Mouse (Mus musculus): Measurements from ENCODE around the gene 2810408A11Rik. TPM values are rescaled to one million over a fixed set of nuclear protein-coding genes. Genes with fewer than 3 reads are reported as not detected.
"Not testable (repeated sequence)": the region's sequence is repeated elsewhere in the genome, so short reads cannot be mapped to it uniquely, and the experiment has no call there.

2810408A11Rik gene
- polyA plus RNA-seq, 1 experiment from 2014 or later, result 16.1 TPM

GRCm38 (mm10) chr11:69872451-69872850 lies 28.3 kb downstream of the 2810408A11Rik start:
- Histone ChIP-seq H3K27ac (no peak overlapping the region), H3K4me2 (replicated peaks) (no peak overlapping the region), H3K4me1 (replicated peaks) (peaks cover 6% of the 10 kb centered on the region; the same call in 1 of the 2 replicates), H3K4me3 (replicated peaks) (no peak overlapping the region), H3K36me3 (no peaks in the 10 kb centered on the region), H3K9ac (replicated peaks) (no peak overlapping the region), H3K27me3 (no peaks in the 10 kb centered on the region), H3K9me3 (no peaks in the 10 kb centered on the region)
- WGBS, result 85% methylated on average over 4 of the region's 4 CpGs
- ATAC-seq, result no peak

GRCm38 (mm10) chr11:69871822-69872221 lies 29.0 kb downstream of the 2810408A11Rik start:
- H3K4me3 ChIP-seq (replicated peaks), result no peak overlapping the region
- H3K27ac ChIP-seq, result no peak overlapping the region
- H3K9me3 ChIP-seq, result no peaks in the 10 kb centered on the region
- no peaks in the 10 kb centered on the region for H3K36me3 ChIP-seq
- 88% methylated on average over 7 of the region's 7 CpGs for WGBS
- H3K4me1 ChIP-seq (replicated peaks), result no peaks in the 10 kb centered on the region; the same call in 1 of the 2 replicates
- H3K4me2 ChIP-seq (replicated peaks), result no peak overlapping the region
- no peaks in the 10 kb centered on the region for H3K27me3 ChIP-seq
- H3K9ac ChIP-seq (replicated peaks), result no peak overlapping the region
- no peak for ATAC-seq

GRCm38 (mm10) chr11:69870289-69871069 lies 30.3 kb downstream of the 2810408A11Rik start:
- Histone ChIP-seq H3K27me3 (no peaks in the 10 kb centered on the region), H3K4me2 (replicated peaks) (no peak overlapping the region), H3K4me3 (replicated peaks) (no peak overlapping the region), H3K9me3 (no peaks in the 10 kb centered on the region), H3K27ac (no peak overlapping the region), H3K4me1 (replicated peaks) (no peaks in the 10 kb centered on the region), H3K36me3 (no peaks in the 10 kb centered on the region), H3K9ac (replicated peaks) (no peak overlapping the region)
- no peak for ATAC-seq
- WGBS, result 93% methylated on average over 2 of the region's 2 CpGs

GRCm38 (mm10) chr11:69867335-69867734 lies 33.5 kb downstream of the 2810408A11Rik start:
- Histone ChIP-seq H3K4me2 (replicated peaks) (no peak overlapping the region), H3K27me3 (no peaks in the 10 kb centered on the region), H3K27ac (no peak overlapping the region), H3K9ac (replicated peaks) (no peak overlapping the region), H3K9me3 (no peaks in the 10 kb centered on the region), H3K36me3 (no peaks in the 10 kb centered on the region), H3K4me1 (replicated peaks) (no peaks in the 10 kb centered on the region), H3K4me3 (replicated peaks) (no peak overlapping the region)
- WGBS, result 68% methylated on average over 9 of the region's 9 CpGs
- ATAC-seq, result no peak

GRCm38 (mm10) chr11:69865561-69865960 lies 35.2 kb downstream of the 2810408A11Rik start:
- ATAC-seq, result no peak
- Histone ChIP-seq H3K9ac (replicated peaks) (no peak overlapping the region), H3K27me3 (no peaks in the 10 kb centered on the region)

GRCm38 (mm10) chr11:69864138-69864860 lies 36.5 kb downstream of the 2810408A11Rik start:
- Histone ChIP-seq H3K9me3 (no peaks in the 10 kb centered on the region), H3K4me2 (replicated peaks) (no peak overlapping the region), H3K4me1 (replicated peaks) (no peaks in the 10 kb centered on the region), H3K27me3 (peaks cover 4% of the 10 kb centered on the region), H3K27ac (no peak overlapping the region), H3K36me3 (no peaks in the 10 kb centered on the region), H3K4me3 (replicated peaks) (no peak overlapping the region), H3K9ac (replicated peaks) (no peak overlapping the region)
- no peak for ATAC-seq
- 68% methylated on average over 8 of the region's 8 CpGs for WGBS

More at GRCm38 (mm10) chr11:69865561-69865960, 35.2 kb downstream of the 2810408A11Rik start:
- no peak overlapping the region for H3K4me3 ChIP-seq (replicated peaks)
- H3K27ac ChIP-seq, result no peak overlapping the region
- H3K9me3 ChIP-seq, result no peaks in the 10 kb centered on the region
- H3K36me3 ChIP-seq, result no peaks in the 10 kb centered on the region
- no peak overlapping the region for H3K4me2 ChIP-seq (replicated peaks)
- 86% methylated on average over 9 of the region's 9 CpGs for WGBS
- no peaks in the 10 kb centered on the region for H3K4me1 ChIP-seq (replicated peaks)

GRCm38 (mm10) chr11:69863729-69864128 lies 37.1 kb downstream of the 2810408A11Rik start:
- H3K4me3 ChIP-seq (replicated peaks); H3K4me1 ChIP-seq (replicated peaks); H3K4me2 ChIP-seq (replicated peaks); H3K36me3 ChIP-seq; ATAC-seq; H3K27ac ChIP-seq; H3K9ac ChIP-seq (replicated peaks); H3K9me3 ChIP-seq; H3K27me3 ChIP-seq: not testable (repeated sequence)
- WGBS, result 87% methylated on average over 3 of the region's 3 CpGs

- no peak for ATAC-seq
- Histone ChIP-seq H3K9ac (replicated peaks) (no peak within 1 kb of the TSS), H3K4me1 (replicated peaks) (0 out of 2 replicates have a peak, but pooled peaks cover 5% of the 10 kb centered on the region), H3K27me3 (peaks cover 24% of the 10 kb centered on the region), H3K4me3 (replicated peaks) (no peak within 1 kb of the TSS), H3K9me3 (no peaks in the 10 kb centered on the region), H3K27ac (no peak within 1 kb of the TSS), H3K36me3 (no peaks in the 10 kb centered on the region), H3K4me2 (replicated peaks) (no peak within 1 kb of the TSS)
- 21% methylated on average over 30 of the region's 30 CpGs for WGBS
Measured at GRCm38 (mm10) chr11:69858113-69858998, 42.4 kb downstream of the 2810408A11Rik start, which contains the start of gene Tnk1. Gene Tnk1, minus strand, starts transcription at chr11:69858730.

GRCm38 (mm10) chr11:69855347-69855746 lies 45.4 kb downstream of the 2810408A11Rik start:
- H3K27ac ChIP-seq, result no peak overlapping the region
- peaks cover 16% of the 10 kb centered on the region for H3K36me3 ChIP-seq
- H3K9ac ChIP-seq (replicated peaks), result no peak overlapping the region
- 15% methylated on average over 16 of the region's 16 CpGs for WGBS
- peaks cover 24% of the 10 kb centered on the region for H3K27me3 ChIP-seq
- H3K4me3 ChIP-seq (replicated peaks), result no peak overlapping the region
- ATAC-seq, result peak; percentile 70
- peak overlapping the region; percentile 1; the same call in 1 of the 2 replicates for H3K4me2 ChIP-seq (replicated peaks)
- H3K4me1 ChIP-seq (replicated peaks), result peaks cover 9% of the 10 kb centered on the region; the same call in 1 of the 2 replicates
- H3K9me3 ChIP-seq, result no peaks in the 10 kb centered on the region

GRCm38 (mm10) chr11:69854680-69855079 lies 46.1 kb downstream of the 2810408A11Rik start:
- H3K27me3 ChIP-seq, result peaks cover 21% of the 10 kb centered on the region
- no peak overlapping the region for H3K4me2 ChIP-seq (replicated peaks)
- H3K4me3 ChIP-seq (replicated peaks), result no peak overlapping the region
- no peaks in the 10 kb centered on the region for H3K9me3 ChIP-seq
- no peak for ATAC-seq
- WGBS, result 88% methylated on average over 10 of the region's 10 CpGs
- peaks cover 23% of the 10 kb centered on the region for H3K36me3 ChIP-seq
- H3K4me1 ChIP-seq (replicated peaks), result peaks cover 15% of the 10 kb centered on the region; the same call in 1 of the 2 replicates
- no peak overlapping the region for H3K27ac ChIP-seq
- no peak overlapping the region for H3K9ac ChIP-seq (replicated peaks)

GRCm38 (mm10) chr11:69853994-69854393 lies 46.8 kb downstream of the 2810408A11Rik start:
- no peaks in the 10 kb centered on the region for H3K9me3 ChIP-seq
- WGBS, result 70% methylated on average over 7 of the region's 7 CpGs

More at GRCm38 (mm10) chr11:69853994-69854393, 46.8 kb downstream of the 2810408A11Rik start:
- ATAC-seq, result no peak
- Histone ChIP-seq H3K4me3 (replicated peaks) (no peak overlapping the region), H3K36me3 (peaks cover 30% of the 10 kb centered on the region), H3K27ac (peak overlapping the region; percentile 30; the same call in 1 of the 2 replicates), H3K4me1 (replicated peaks) (peaks cover 17% of the 10 kb centered on the region), H3K27me3 (peaks cover 17% of the 10 kb centered on the region), H3K9ac (replicated peaks) (no peak overlapping the region), H3K4me2 (replicated peaks) (no peak overlapping the region)
